Mouse (Mus musculus) megakaryocyte-erythroid progenitor cell, adult 5-6 weeks (primary cell): ENCODE results near the gene Ncor2. TPM values are rescaled to one million over a fixed set of nuclear protein-coding genes. Genes with fewer than 3 reads are reported as not detected.
A peak's percentile ranks its signal among the peaks of the same experiment; 100 is the strongest.
"Not testable (repeated sequence)": the region's sequence is repeated elsewhere in the genome, so short reads cannot be mapped to it uniquely, and the experiment has no call there.

ENCODE experiments used
- ATAC-seq: replicated peaks from 2 replicates; pipeline ENCODE4 v1.8.0; 2016; ENCODE audit warnings: mild to moderate bottlenecking, inconsistent platforms; ENCODE audit not compliant: severe bottlenecking, poor library complexity, low FRiP score, low TSS enrichment
- total RNA-seq, 2 experiments: library from RNA; stranded (forward) in 1 of 2; stranded (reverse) in 1 of 2; fragments of 200-1000, 215-1000 nt in 1 of 2; fragments of >200 nt in 1 of 2; fragmentation: Nextera tagmentation in 1 of 2; gene quantifications; 2 replicates each; pipeline ENCODE4 v1.2.3; 2014 to 2017

Gene Ncor2
- total RNA-seq (2014; fragmentation: Nextera tagmentation) (48.7 and 54.4 TPM in 2 replicates), total RNA-seq (2017) (4.8 and 6.7 TPM in 2 replicates)

DNA sequence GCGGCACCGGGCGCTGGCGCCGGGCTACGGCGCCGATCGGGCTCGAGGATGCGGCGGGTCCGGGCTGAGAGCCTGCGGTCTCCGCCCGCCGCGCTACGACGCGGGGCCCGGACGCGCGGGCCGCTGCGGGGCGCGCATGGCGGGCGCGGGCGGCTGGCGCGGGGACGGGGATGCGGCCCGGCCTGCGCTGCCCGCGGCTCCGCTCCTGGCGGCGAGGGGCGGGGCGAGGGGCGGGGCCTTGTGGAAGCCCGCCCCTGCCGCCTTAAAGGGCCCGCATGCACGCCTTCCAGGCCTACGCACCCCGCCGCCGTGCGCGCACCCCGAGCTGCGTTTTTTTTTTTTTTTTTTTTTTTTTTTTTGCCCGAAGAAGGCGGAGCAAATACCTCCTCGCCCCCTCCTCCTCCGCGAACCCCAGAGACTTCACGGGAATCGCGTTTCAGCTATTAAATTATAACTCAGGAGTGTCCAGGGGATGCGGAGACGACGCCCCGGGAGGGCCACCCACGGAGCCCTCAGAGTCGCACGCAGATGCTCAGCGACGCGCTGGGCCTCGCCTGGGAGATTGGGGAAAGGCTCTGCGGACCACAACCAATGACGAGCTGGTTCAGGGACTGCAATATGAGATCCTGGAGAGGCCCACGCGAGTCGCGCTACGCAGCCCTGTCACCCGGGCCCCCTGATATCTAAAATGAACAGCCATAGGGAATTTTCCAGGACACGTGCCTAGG lies at the start of gene Ncor2:
TSS of gene Ncor2 (minus strand) at position 213 of the 728 bp plus-strand sequence.
- ATAC-seq, result peak; percentile 49

DNA sequence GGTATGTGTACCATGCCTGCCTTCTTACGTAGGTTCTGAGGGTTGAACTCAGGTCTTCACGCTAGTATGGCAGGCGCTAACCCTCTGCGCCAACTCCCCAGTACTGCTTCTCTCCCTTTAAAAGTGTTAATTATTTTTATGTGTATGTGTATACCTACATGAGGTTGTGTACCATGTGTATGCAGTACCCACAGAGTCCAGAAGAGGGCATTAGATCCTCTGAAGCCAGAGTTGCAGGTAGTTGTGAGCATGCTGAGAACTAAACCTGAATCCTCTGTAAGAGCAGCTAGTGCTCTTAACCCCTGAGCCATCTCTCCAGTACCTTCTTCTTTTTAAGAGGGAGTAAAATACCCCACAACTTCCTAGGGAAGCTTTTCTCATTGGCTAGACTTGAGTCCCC lies 48.7 kb upstream of the Ncor2 start:
- ATAC-seq, result no peak

GRCm38 (mm10) chr5:125226229-125226634 lies 47.2 kb upstream of the Ncor2 start:
- no peak for ATAC-seq

DNA sequence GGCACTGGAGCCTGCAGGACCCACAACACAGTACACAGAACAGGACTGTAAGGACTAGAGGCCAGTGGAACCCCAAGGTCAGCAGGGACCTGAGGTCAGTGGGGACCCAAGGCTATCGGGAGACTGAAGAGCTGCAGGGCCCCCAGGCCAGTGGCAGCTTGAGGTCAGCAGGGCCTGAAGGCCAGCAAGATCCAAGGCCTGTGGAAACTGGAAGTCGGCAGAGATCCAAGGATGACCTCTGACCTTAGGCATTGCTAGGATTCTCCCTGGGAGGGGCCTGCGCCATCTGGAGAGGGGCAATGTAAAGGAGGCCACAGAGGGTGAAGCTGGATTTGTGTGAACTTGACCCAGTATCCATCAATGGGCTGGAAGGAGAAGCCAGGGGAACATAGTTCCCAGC lies 45.9 kb upstream of the Ncor2 start:
- ATAC-seq, result no peak

DNA sequence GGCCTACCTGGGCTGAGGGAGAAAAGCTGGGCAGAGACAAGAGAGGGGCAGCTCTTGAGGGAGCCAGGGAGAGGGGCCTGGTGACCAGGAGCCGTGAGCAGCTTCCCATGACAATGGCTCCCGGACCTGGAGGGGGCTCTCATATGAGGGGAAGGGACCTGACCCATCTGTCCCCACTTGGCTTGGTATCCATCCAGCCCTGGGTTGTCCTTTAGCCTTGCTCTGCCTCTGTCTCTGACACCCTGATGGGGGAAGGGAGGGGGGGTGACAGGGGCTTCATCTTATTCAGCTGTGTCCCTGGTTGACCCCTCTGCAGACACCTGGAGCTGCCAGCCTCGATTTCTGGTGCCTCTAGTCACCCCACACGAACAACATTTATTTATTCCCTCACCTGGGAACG lies 44.9 kb upstream of the Ncor2 start:
- ATAC-seq, result no peak

- ATAC-seq, result no peak
Measured at GRCm38 (mm10) chr5:125222706-125223105, 43.7 kb upstream of the Ncor2 start.

DNA sequence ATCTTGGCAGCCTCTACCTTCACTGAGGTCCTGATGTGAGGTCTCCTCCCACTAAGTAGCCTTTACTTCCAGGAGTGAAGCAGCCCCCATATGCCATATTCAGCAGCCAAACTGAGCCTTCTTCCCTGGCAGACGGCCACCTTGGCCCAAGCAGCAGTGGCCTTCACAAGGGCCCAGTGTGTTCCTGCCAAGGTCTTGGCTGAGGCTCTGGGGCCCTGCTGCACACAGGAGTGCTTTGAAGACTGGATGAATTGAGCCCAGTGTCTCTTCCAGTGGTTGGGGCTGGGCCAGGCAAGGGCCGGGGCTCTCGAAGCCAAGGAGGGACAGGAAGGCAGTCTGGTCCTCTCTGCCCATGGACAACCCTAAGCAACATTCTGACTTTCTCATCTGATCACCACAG lies 42.8 kb upstream of the Ncor2 start:
- ATAC-seq, result no peak

- no peak for ATAC-seq
Measured at GRCm38 (mm10) chr5:125217426-125218170, 38.6 kb upstream of the Ncor2 start.

GRCm38 (mm10) chr5:125215930-125216459 lies 37.0 kb upstream of the Ncor2 start:
- no peak for ATAC-seq

- ATAC-seq, result no peak
Measured at GRCm38 (mm10) chr5:125215346-125215929, 36.4 kb upstream of the Ncor2 start.

- no peak for ATAC-seq
Measured at GRCm38 (mm10) chr5:125214064-125214463, 35.0 kb upstream of the Ncor2 start.

DNA sequence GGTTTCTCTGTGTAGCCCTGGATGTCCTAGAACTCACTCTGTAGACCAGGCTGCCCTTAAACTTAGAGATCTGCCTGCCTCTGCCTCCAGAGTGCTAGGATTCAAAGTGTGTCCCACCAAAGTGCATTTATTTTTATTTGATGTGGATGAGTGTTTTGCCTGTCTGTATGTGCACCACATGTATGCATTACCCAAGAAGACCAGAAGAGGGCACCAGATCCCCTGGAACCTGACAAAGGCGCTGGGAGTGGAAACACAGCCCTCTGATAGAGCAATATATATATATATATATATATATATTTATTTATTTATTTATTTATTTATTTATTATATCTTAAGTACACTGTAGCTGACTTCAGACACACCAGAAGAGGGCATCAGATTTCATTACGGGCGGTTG lies 25.9 kb upstream of the Ncor2 start:
- not testable (repeated sequence) for ATAC-seq

DNA sequence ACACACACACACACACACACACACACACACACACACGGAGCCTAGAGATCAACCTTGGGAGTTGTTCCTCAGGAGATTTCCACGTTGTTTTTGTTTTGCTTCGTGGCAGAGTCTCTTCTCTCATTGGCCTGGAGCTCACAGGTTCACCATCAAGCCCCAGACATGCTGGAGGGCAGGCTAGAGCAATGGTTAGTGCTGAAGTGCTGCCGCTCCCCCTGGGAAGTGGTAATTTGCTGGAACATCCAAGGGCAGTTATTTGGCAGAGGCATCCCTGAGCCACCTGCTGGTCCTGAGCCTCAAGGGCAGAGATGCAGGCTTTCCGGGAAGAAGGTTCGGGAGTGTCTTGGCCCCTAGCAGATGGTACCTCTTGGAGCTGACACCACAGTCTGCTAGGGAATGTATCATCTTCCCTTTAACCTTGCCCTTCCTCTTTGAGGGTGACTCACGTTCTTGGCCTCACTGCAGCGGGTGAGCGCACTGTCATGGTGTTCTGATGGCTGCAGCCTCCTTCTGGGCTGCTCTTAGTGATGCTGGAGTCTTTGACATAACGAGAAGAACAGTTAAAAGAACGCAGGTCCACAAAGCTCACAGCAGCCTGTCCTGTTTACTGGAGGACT lies 25.3 kb upstream of the Ncor2 start:
- no peak for ATAC-seq

DNA sequence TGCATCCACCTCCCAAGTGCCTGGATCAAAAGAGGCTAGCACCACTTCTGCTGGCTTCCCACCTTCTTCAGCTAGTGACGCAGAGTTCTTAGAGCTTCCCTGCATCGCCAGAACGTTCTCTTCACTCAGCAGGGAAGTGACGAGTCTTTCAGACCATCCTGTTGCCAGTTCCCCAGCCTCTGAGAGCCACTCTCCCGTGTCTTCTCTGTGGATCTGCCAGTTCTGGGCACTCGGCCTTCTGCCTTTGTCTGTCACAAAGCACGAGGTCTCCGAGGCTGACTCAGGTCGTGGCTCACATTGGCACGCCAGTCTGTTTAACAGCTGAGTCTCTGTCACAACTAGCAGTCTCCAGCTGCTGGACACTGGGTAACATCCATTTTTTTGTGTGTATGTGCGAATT lies 24.7 kb upstream of the Ncor2 start:
- ATAC-seq, result no peak

DNA sequence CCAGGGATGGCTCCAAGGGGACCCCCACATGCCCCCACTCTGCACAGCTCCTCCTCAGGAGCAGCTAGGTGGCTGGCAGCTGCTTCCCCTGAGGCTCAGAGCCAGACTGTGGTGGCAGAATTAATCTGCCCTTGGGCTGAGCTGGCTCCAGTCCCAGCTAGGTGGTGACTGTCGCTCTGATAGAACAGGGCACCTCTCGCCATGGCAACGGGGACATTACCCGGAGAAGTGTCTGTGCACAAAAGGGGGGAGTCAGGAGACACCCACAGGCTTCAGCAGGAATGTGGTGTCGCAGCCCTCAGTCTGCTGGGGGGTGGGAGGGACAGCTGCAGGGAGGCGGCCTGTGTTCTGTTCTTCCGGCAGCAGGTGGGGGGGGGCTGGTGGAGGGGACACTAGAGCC lies 24.1 kb upstream of the Ncor2 start:
- ATAC-seq, result peak; percentile 69

DNA sequence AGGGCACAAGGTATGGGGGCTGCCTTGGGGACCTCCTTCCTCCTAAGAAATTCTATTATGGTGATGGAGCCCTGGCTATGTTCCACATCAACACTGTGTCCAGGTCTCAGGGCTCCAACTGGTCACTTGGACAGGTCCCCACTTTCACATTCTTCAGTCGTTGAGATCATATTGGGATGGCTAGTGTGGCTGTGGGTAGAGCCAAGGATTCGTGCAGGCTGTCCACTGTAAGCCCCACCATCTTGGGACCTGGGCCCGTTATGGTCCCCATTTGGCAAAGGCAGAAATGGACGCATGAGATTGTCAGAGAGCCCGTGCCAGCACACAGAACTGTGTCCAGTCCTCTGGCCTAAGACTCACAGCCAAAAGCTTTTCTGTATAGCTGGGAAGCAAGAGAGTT lies 23.1 kb upstream of the Ncor2 start:
- ATAC-seq, result no peak

- ATAC-seq, result no peak
Measured at GRCm38 (mm10) chr5:125199086-125199485, 20.1 kb upstream of the Ncor2 start.

GRCm38 (mm10) chr5:125197325-125197724 lies 18.3 kb upstream of the Ncor2 start:
- not testable (repeated sequence) for ATAC-seq

- ATAC-seq, result no peak
Measured at GRCm38 (mm10) chr5:125196054-125196453, 17.0 kb upstream of the Ncor2 start.

DNA sequence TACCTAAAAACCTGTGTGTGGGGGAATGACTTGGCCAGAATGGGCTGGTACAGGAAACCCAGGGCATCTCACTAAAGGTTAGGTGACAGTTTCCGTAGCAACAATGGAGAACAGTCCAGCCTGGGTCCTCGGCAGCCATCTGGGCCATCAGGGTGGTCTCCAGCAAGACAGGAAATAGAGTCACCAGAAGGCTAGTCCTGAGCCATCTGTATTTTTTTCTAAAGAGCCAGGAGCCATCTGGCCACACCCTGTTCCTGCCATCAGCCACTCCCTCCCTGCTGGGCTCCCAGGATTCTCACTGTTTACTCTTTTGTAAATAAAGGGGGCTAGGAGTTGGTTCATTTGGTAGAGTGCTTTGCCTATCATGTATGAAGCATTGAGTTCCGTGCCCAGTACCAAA lies 16.1 kb upstream of the Ncor2 start:
- ATAC-seq, result no peak
